Comparison of ENCODE assay signal across 8 mouse cellular contexts in the genomic region with DNA sequence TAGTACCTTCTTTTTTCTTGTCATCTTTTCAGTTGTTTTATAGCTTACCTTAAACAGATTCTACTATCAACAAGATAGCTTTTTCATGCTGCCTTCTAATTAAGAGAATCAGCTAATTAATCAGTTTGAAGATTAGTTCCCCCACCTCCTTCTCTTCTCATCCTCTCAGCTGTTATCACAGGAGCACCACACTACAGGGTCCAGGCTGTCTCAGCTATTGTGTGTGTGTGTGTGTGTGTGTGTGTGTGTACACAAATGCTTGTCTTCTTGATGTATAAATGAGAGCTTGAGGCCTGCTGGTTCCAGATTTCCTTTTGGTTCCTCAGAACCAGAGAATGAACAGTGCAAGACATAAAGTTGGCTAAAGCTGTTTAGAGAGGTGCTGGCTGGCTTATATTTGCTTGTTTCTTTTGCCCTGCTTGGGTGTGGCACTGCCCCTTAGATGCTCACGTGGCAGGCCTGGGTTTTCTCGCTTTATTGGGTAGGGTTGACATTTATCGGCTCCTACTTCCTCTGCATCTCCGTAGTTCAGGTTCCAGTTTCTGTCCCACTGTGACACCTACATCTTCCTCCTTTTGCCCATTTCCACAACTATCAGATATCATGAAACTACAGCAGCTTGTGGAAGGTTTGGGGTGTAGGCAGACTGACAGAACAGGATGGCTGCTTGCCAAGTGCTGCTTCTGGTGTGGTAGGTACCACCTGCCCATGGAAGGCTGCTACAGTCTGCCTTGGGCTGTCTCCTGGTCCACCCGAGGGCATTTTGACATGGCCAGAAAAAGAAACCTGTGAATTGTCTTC. TPM values are rescaled to one million over a fixed set of nuclear protein-coding genes. Genes with fewer than 3 reads are reported as not detected.
DNase-seq lines count a peak whose midpoint lies in the region; ATAC-seq and TF ChIP-seq lines count a peak whose summit lies in the region.

No protein-coding gene starts in this region.

- H3K9me3 ChIP-seq in forebrain, embryonic 15.5 days, result no peaks in the 10 kb centered on the region

- H3K27ac ChIP-seq in spleen, adult 2 months (ENCODE audit: insufficient read depth, low read length), result peak overlapping the region; percentile 61
- H3K27ac ChIP-seq in forebrain, embryonic 15.5 days (replicated peaks), result peak overlapping the region; percentile 38
- H3K27ac ChIP-seq in left cerebral cortex, adult 2 months, result peak overlapping the region; percentile 50; the same call in 1 of the 2 replicates

- H3K4me2 ChIP-seq in forebrain, embryonic 15.5 days (replicated peaks), result no peak overlapping the region

- no peak for TF ChIP-seq CTCF in spleen, adult 2 months (IDR thresholded peaks at IDR 0.05; ENCODE audit: extremely low read depth, insufficient read depth, insufficient read length, insufficient replicate concordance)
- no peak for TF ChIP-seq CTCF in left cerebral cortex, adult 2 months (IDR thresholded peaks at IDR 0.05)

- H3K27me3 ChIP-seq in spleen, adult 2 months (ENCODE audit: control insufficient read depth, insufficient read depth, low read length), result no peaks in the 10 kb centered on the region
- no peaks in the 10 kb centered on the region for H3K27me3 ChIP-seq in forebrain, embryonic 15.5 days

- no peak overlapping the region for H3K9ac ChIP-seq in forebrain, embryonic 15.5 days (replicated peaks)

- WGBS in spleen, adult 2 months, result 19% methylated on average over 5 of the region's 5 CpGs
- 80% methylated on average over 5 of the region's 5 CpGs for WGBS in forebrain, embryonic 15.5 days

- no peak for TF ChIP-seq POLR2A in spleen, adult 2 months (IDR thresholded peaks at IDR 0.05; ENCODE audit: low read depth, low read length)

- no peaks in the 10 kb centered on the region for H3K36me3 ChIP-seq in spleen, adult 2 months (ENCODE audit: control insufficient read depth, insufficient read depth, low read length)
- H3K36me3 ChIP-seq in forebrain, embryonic 15.5 days, result no peaks in the 10 kb centered on the region

- peaks cover 23% of the 10 kb centered on the region; the same call in 1 of the 2 replicates for H3K4me1 ChIP-seq in spleen, adult 2 months (ENCODE audit: control insufficient read depth, insufficient read depth, insufficient read length)
- peaks cover 29% of the 10 kb centered on the region for H3K4me1 ChIP-seq in forebrain, embryonic 15.5 days

- DNase-seq in frontal cortex, postnatal 14 days (ENCODE audit: low spot score in 2 of 2), result no peak
- DNase-seq in spleen, adult 2 months (ENCODE audit: low read depth in 1 of 2, low spot score in 2 of 2), result peak in 1 of 2 experiments; percentile 18
- no peak for DNase-seq in spleen, adult 12 weeks (ENCODE audit: low spot score)
- DNase-seq in left cerebral cortex, adult 2 months (ENCODE audit: extremely low spot score in 1 of 2, low spot score in 2 of 2), result peak; percentile 38 to 58
- DNase-seq in natural killer cell, adult 2 months (ENCODE audit: low spot score in 2 of 2), result peak; percentile 42 to 53
- DNase-seq in T-cell, adult 2 months (ENCODE audit: low spot score), result no peak

- H3K4me3 ChIP-seq in spleen, adult 2 months (ENCODE audit: extremely low read depth, insufficient read depth, insufficient read length), result no peak overlapping the region
- no peak overlapping the region for H3K4me3 ChIP-seq in forebrain, embryonic 15.5 days
- H3K4me3 ChIP-seq in left cerebral cortex, adult 2 months, result no peak overlapping the region

- peak; percentile 38 for ATAC-seq in frontal cortex, adult (ENCODE audit: low TSS enrichment)
- 0 out of 2 replicates have a peak, but pooled peaks have one; percentile 34 for ATAC-seq in forebrain, embryonic 15.5 days (replicated peaks)

- intact Hi-C loops in left cerebral cortex, adult 2 months (cut with DNase I), result no loop called here

RNA-seq across cellular contexts. Expression of a gene that starts 29.6 kb away (rescaled TPM):
- 15.9 and 22.9 TPM in 2 replicates for polyA plus RNA-seq in spleen, adult 2 months (2012; rRNA removed)
- 53.3 and 60.2 TPM in 2 replicates for polyA plus RNA-seq in forebrain, embryonic 15.5 days (2015; fragmentation: Nextera tagmentation; extraction: Ambion mirVana)
- total RNA-seq in left cerebral cortex, adult 2 months (2021), result 10 to 100 TPM; 38.3 to 38.7 TPM

Comparison
In these comparisons a context has a peak if more than half of its experiments do, and no peak if none do; other contexts are left out.
1. DNase-seq: peak in left cerebral cortex, adult 2 months (2 of 2) and natural killer cell, adult 2 months (2 of 2); none in frontal cortex, postnatal 14 days (0 of 2), spleen, adult 12 weeks (single experiment) and T-cell, adult 2 months (single experiment).
2. Peak in every context shown above with its lines, with median percentiles within 50 percentile points of each other: H3K27ac ChIP-seq.